Mouse (Mus musculus) neural tube, embryonic 13.5 days (tissue): ENCODE results near the gene Abcb7. TPM values are rescaled to one million over a fixed set of nuclear protein-coding genes. Genes with fewer than 3 reads are reported as not detected.
"Not testable (repeated sequence)": the region's sequence is repeated elsewhere in the genome, so short reads cannot be mapped to it uniquely, and the experiment has no call there.

Source experiments
- ATAC-seq: fragments of 200-750 bp; cut with Nextera tagmentation; 2 replicates; pipeline ENCODE4 v1.8.0; 2017; ENCODE audit warnings: low read depth, mild to moderate bottlenecking, moderate TSS enrichment, moderate library complexity
- H3K27ac ChIP-seq: fragments of 300-500 bp; sonication (generic); replicated peaks from 2 replicates; pipeline ENCODE4 v1.5.1; 2015; ENCODE audit warnings: moderate library complexity, mild to moderate bottlenecking, inconsistent platforms
- H3K27me3 ChIP-seq: fragments of 300-500 bp; sonication (generic); 2 replicates; pipeline ENCODE4 v1.6.1; 2015; ENCODE audit warnings: mild to moderate bottlenecking, inconsistent platforms
- H3K36me3 ChIP-seq: fragments of 300-500 bp; sonication (generic); 2 replicates; pipeline ENCODE4 v1.6.1; 2015; ENCODE audit warnings: mild to moderate bottlenecking, inconsistent platforms
- H3K4me1 ChIP-seq: fragments of 300-500 bp; sonication (generic); replicated peaks from 2 replicates; pipeline ENCODE4 v1.6.1; 2015; ENCODE audit warnings: inconsistent platforms
- H3K4me2 ChIP-seq: fragments of 300-500 bp; sonication (generic); 2 replicates; pipeline ENCODE4 v1.6.1; 2015; ENCODE audit warnings: inconsistent platforms, mild to moderate bottlenecking, moderate library complexity
- H3K4me3 ChIP-seq: fragments of 300-500 bp; sonication (generic); 2 replicates; pipeline ENCODE4 v1.5.1; 2015; ENCODE audit warnings: mild to moderate bottlenecking, inconsistent platforms
- H3K9ac ChIP-seq: fragments of 300-500 bp; sonication (generic); 2 replicates; pipeline ENCODE4 v1.6.1; 2015; ENCODE audit warnings: moderate library complexity, mild to moderate bottlenecking, inconsistent platforms
- H3K9me3 ChIP-seq: fragments of 300-500 bp; sonication (generic); 2 replicates; pipeline ENCODE4 v1.6.1; 2016; ENCODE audit warnings: inconsistent platforms
- WGBS: fragments of 180-500 bp; shearing (Covaris S2); methylation state at CpG from one replicate; pipeline ENCODE4 v1.1.7; 2015; 5-methylcytosine and 5-hydroxymethylcytosine counted together
- polyA plus RNA-seq: library from polyadenylated mRNA; unstranded; fragments of >200 nt; fragmentation: Nextera tagmentation; extraction: Ambion mirVana; gene quantifications from 2 replicates; pipeline ENCODE4 v1.2.1, GENCODE M21; 2015

Gene Abcb7
- polyA plus RNA-seq, 1 experiment from 2014 or later = 7.8 TPM

- H3K4me3 ChIP-seq, H3K27ac ChIP-seq, H3K36me3 ChIP-seq, H3K4me1 ChIP-seq, H3K9ac ChIP-seq, H3K9me3 ChIP-seq, H3K4me2 ChIP-seq, ATAC-seq, H3K27me3 ChIP-seq: not testable (repeated sequence)
- WGBS = 92% methylated on average over 28 of the region's 31 CpGs
Measured at GRCm38 (mm10) chrX:104348146-104348545, 65.5 kb downstream of the Abcb7 start.

GRCm38 (mm10) chrX:104291721-104292120 is 121.9 kb downstream of the Abcb7 start:
- H3K27ac ChIP-seq = no peak overlapping the region
- no peak overlapping the region for H3K4me2 ChIP-seq
- H3K36me3 ChIP-seq = no peaks in the 10 kb centered on the region
- H3K27me3 ChIP-seq = peaks cover 3% of the 10 kb centered on the region; the same call in 1 of the 2 replicates
- H3K9ac ChIP-seq = no peak overlapping the region
- no peaks in the 10 kb centered on the region for H3K4me1 ChIP-seq
- ATAC-seq = no peak
- no peaks in the 10 kb centered on the region for H3K9me3 ChIP-seq
- no peak overlapping the region for H3K4me3 ChIP-seq

- H3K4me3 ChIP-seq = no peak overlapping the region
- H3K4me1 ChIP-seq = no peaks in the 10 kb centered on the region
- 97% methylated on average over 1 of the region's 1 CpGs for WGBS
- no peak overlapping the region for H3K4me2 ChIP-seq
- no peaks in the 10 kb centered on the region for H3K36me3 ChIP-seq
- peaks cover 9% of the 10 kb centered on the region; the same call in 1 of the 2 replicates for H3K27me3 ChIP-seq
- no peak for ATAC-seq
- H3K9ac ChIP-seq = no peak overlapping the region
- H3K27ac ChIP-seq = no peak overlapping the region
- H3K9me3 ChIP-seq = no peaks in the 10 kb centered on the region
Measured at GRCm38 (mm10) chrX:104279828-104280227, 133.8 kb downstream of the Abcb7 start.

- H3K4me2 ChIP-seq = no peak overlapping the region
- no peak overlapping the region for H3K9ac ChIP-seq
- H3K27me3 ChIP-seq = peaks cover 6% of the 10 kb centered on the region; the same call in 1 of the 2 replicates
- no peak for ATAC-seq
- no peak overlapping the region for H3K4me3 ChIP-seq
- H3K9me3 ChIP-seq = no peaks in the 10 kb centered on the region
- WGBS = 73% methylated on average over 2 of the region's 2 CpGs
- no peak overlapping the region for H3K27ac ChIP-seq
- no peaks in the 10 kb centered on the region for H3K4me1 ChIP-seq
- no peaks in the 10 kb centered on the region for H3K36me3 ChIP-seq
Measured at GRCm38 (mm10) chrX:104264371-104264770, 149.3 kb downstream of the Abcb7 start.

GRCm38 (mm10) chrX:104262468-104262867 is 151.2 kb downstream of the Abcb7 start:
- 94% methylated on average over 1 of the region's 1 CpGs for WGBS
- H3K4me3 ChIP-seq = no peak overlapping the region
- H3K9ac ChIP-seq = no peak overlapping the region
- H3K4me2 ChIP-seq = no peak overlapping the region
- no peaks in the 10 kb centered on the region for H3K36me3 ChIP-seq
- H3K9me3 ChIP-seq = no peaks in the 10 kb centered on the region
- peaks cover 6% of the 10 kb centered on the region; the same call in 1 of the 2 replicates for H3K27me3 ChIP-seq
- no peak overlapping the region for H3K27ac ChIP-seq
- ATAC-seq = no peak
- H3K4me1 ChIP-seq = no peaks in the 10 kb centered on the region

- no peaks in the 10 kb centered on the region for H3K36me3 ChIP-seq
- H3K4me2 ChIP-seq = no peak overlapping the region
- no peaks in the 10 kb centered on the region for H3K4me1 ChIP-seq
- no peaks in the 10 kb centered on the region for H3K9me3 ChIP-seq
- no peak overlapping the region for H3K9ac ChIP-seq
- H3K27ac ChIP-seq = no peak overlapping the region
- 62% methylated on average over 1 of the region's 1 CpGs for WGBS
- 0 out of 2 replicates have a peak, but pooled peaks cover 3% of the 10 kb centered on the region for H3K27me3 ChIP-seq
- no peak for ATAC-seq
- no peak overlapping the region for H3K4me3 ChIP-seq
Measured at GRCm38 (mm10) chrX:104256561-104256960, 157.1 kb downstream of the Abcb7 start.

Other genes with a start within 250 kb of the Abcb7 start
- gene Nexmif, start 212.7 kb downstream of the Abcb7 start, polyA plus RNA-seq = 9.3 and 10.4 TPM in 2 replicates
- 1.3 and 2.2 TPM in 2 replicates for gene Uprt, start 69.0 kb upstream of the Abcb7 start, polyA plus RNA-seq